Mouse (Mus musculus) WW6 (cell line): ENCODE data around the gene Fyb.
"Not testable (repeated sequence)": the region's sequence is repeated elsewhere in the genome, so short reads cannot be mapped to it uniquely, and the experiment has no call there.

ENCODE experiments used
- DNase-seq: peaks from one replicate; pipeline ENCODE4 v3.0.0-alpha.2; 2013; ENCODE audit warnings: low read depth, low spot score

Fyb gene

GRCm38 (mm10) chr15:6560696-6561095 lies 38.0 kb downstream of the Fyb start:
- no peak for DNase-seq

- no peak for DNase-seq
Measured at GRCm38 (mm10) chr15:6562161-6562560, 39.5 kb downstream of the Fyb start.

- DNase-seq, result no peak
Measured at GRCm38 (mm10) chr15:6562629-6563028, 40.0 kb downstream of the Fyb start.

- no peak for DNase-seq
Measured at GRCm38 (mm10) chr15:6564977-6565421, 42.3 kb downstream of the Fyb start.

- DNase-seq, result no peak
Measured at GRCm38 (mm10) chr15:6565873-6566272, 43.2 kb downstream of the Fyb start.

- DNase-seq, result no peak
Measured at GRCm38 (mm10) chr15:6567993-6568392, 45.3 kb downstream of the Fyb start.

- no peak for DNase-seq
Measured at GRCm38 (mm10) chr15:6568605-6569004, 46.0 kb downstream of the Fyb start.

GRCm38 (mm10) chr15:6569074-6569473 lies 46.4 kb downstream of the Fyb start:
- no peak for DNase-seq

- DNase-seq, result no peak
Measured at GRCm38 (mm10) chr15:6570164-6570861, 47.7 kb downstream of the Fyb start.

- DNase-seq, result peak; percentile 33
Measured at GRCm38 (mm10) chr15:6570876-6571275, 48.2 kb downstream of the Fyb start.

GRCm38 (mm10) chr15:6574283-6574960 lies 51.8 kb downstream of the Fyb start:
- no peak for DNase-seq

GRCm38 (mm10) chr15:6577971-6578370 lies 55.3 kb downstream of the Fyb start:
- DNase-seq, result no peak

GRCm38 (mm10) chr15:6578654-6579053 lies 56.0 kb downstream of the Fyb start:
- DNase-seq, result no peak

GRCm38 (mm10) chr15:6579194-6579768 lies 56.6 kb downstream of the Fyb start:
- DNase-seq, result no peak

- DNase-seq, result no peak
Measured at GRCm38 (mm10) chr15:6579769-6580261, 57.2 kb downstream of the Fyb start.

GRCm38 (mm10) chr15:6584645-6585044 lies 62.0 kb downstream of the Fyb start:
- no peak for DNase-seq

GRCm38 (mm10) chr15:6586351-6586750 lies 63.7 kb downstream of the Fyb start:
- DNase-seq, result not testable (repeated sequence)

- DNase-seq, result no peak
Measured at GRCm38 (mm10) chr15:6587526-6587925, 64.9 kb downstream of the Fyb start.

GRCm38 (mm10) chr15:6588192-6588591 lies 65.5 kb downstream of the Fyb start:
- no peak for DNase-seq

- DNase-seq, result no peak
Measured at GRCm38 (mm10) chr15:6590846-6591451, 68.3 kb downstream of the Fyb start.

GRCm38 (mm10) chr15:6591527-6591926 lies 68.9 kb downstream of the Fyb start:
- no peak for DNase-seq

GRCm38 (mm10) chr15:6592561-6593253 lies 70.1 kb downstream of the Fyb start:
- DNase-seq, result no peak
